Mouse (Mus musculus) ES-Bruce4 (cell line): ENCODE measurements around the gene Ankrd12. TPM values are rescaled to one million over a fixed set of nuclear protein-coding genes. Genes with fewer than 3 reads are reported as not detected.

Experiments used
- H3K27ac ChIP-seq: 2 replicates; pipeline ENCODE4 v1.5.1; 2012; ENCODE audit warnings: low read length, inconsistent platforms; ENCODE audit not compliant: insufficient read depth
- H3K27me3 ChIP-seq: 2 replicates; pipeline ENCODE4 v1.6.1; 2012; ENCODE audit warnings: mild to moderate bottlenecking, low read length, inconsistent platforms; ENCODE audit not compliant: control insufficient read depth, poor library complexity, insufficient read depth, severe bottlenecking
- H3K36me3 ChIP-seq: 2 replicates; pipeline ENCODE4 v1.6.1; 2012; ENCODE audit warnings: inconsistent platforms, mild to moderate bottlenecking, low read length, moderate library complexity; ENCODE audit not compliant: control insufficient read depth, poor library complexity, insufficient read depth, severe bottlenecking
- H3K4me1 ChIP-seq: one replicate; pipeline ENCODE4 v1.8.1; 2011; ENCODE audit warnings: low read length; ENCODE audit not compliant: control insufficient read depth, insufficient read depth
- H3K4me3 ChIP-seq: 2 replicates; pipeline ENCODE4 v1.5.1; 2011; ENCODE audit warnings: low read depth, mild to moderate bottlenecking, low read length
- H3K9ac ChIP-seq: 2 replicates; pipeline ENCODE4 v1.6.1; 2012; ENCODE audit warnings: low read depth, mild to moderate bottlenecking, inconsistent platforms; ENCODE audit not compliant: poor library complexity, severe bottlenecking
- H3K9me3 ChIP-seq: replicated peaks from 2 replicates; pipeline ENCODE4 v1.6.1; 2012; ENCODE audit warnings: mild to moderate bottlenecking, low read length, inconsistent platforms; ENCODE audit not compliant: control insufficient read depth, poor library complexity, insufficient read depth, severe bottlenecking
- CTCF ChIP-seq: IDR thresholded peaks from one replicate; pipeline ENCODE4 v1.8.1; 2011; ENCODE audit warnings: low read depth, low read length
- EP300 ChIP-seq: IDR thresholded peaks from 2 replicates; pipeline ENCODE4 v1.6.1; 2011; ENCODE audit warnings: low read depth, low read length; ENCODE audit not compliant: insufficient read depth
- POLR2A ChIP-seq: IDR thresholded peaks from one replicate; pipeline ENCODE4 v1.8.1; 2011; ENCODE audit warnings: low read length; ENCODE audit not compliant: insufficient read depth
- polyA plus RNA-seq: library from polyadenylated mRNA; stranded (reverse); fragments of >200 nt; gene quantifications from 2 replicates; pipeline ENCODE4 v1.2.4, GENCODE M21; 2011; ENCODE audit warnings: low read depth; ENCODE audit not compliant: missing spikeins, insufficient read depth, insufficient read length

Gene Ankrd12
- polyA plus RNA-seq, 1 experiment: 21.8 TPM

DNA sequence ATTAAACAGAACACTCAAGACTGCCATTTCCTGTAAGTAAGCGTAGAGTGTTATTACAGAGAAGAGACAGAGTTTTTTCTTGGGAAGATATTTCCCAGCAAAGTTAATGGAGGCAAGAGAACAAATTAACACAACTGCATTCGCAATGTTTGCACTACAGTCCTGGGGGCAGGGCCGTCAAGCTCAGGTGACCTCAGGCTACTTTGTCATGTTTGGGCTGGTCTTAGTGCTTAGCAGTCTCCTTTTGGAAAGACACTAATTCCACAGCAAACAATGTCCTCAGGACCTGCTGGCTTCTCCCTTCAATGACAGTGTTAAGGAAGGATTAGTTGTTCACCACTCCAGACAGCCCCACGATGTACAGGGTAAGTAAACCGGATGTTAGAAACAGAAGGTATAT lies 35.9 kb downstream of the Ankrd12 start:
- no peak overlapping the region for H3K27ac ChIP-seq
- no peaks in the 10 kb centered on the region for H3K27me3 ChIP-seq
- H3K4me1 ChIP-seq: no peaks in the 10 kb centered on the region
- peaks cover 2% of the 10 kb centered on the region; the same call in 1 of the 2 replicates for H3K36me3 ChIP-seq
- no peaks in the 10 kb centered on the region for H3K9me3 ChIP-seq
- H3K9ac ChIP-seq: no peak overlapping the region
- no peak overlapping the region for H3K4me3 ChIP-seq
- TF ChIP-seq EP300: no peak
- TF ChIP-seq CTCF: no peak
- TF ChIP-seq POLR2A: no peak

GRCm38 (mm10) chr17:66033239-66033638 lies 43.6 kb downstream of the Ankrd12 start:
- Histone ChIP-seq H3K27me3 (no peaks in the 10 kb centered on the region), H3K27ac (no peak overlapping the region), H3K9ac (no peak overlapping the region), H3K9me3 (no peaks in the 10 kb centered on the region), H3K4me1 (no peaks in the 10 kb centered on the region), H3K36me3 (no peaks in the 10 kb centered on the region), H3K4me3 (no peak overlapping the region)
- no peak for TF ChIP-seq EP300
- TF ChIP-seq POLR2A: no peak
- no peak for TF ChIP-seq CTCF

- no peaks in the 10 kb centered on the region for H3K27me3 ChIP-seq
- no peaks in the 10 kb centered on the region for H3K9me3 ChIP-seq
- no peak overlapping the region for H3K27ac ChIP-seq
- H3K36me3 ChIP-seq: no peaks in the 10 kb centered on the region
- TF ChIP-seq CTCF: no peak
- TF ChIP-seq POLR2A: no peak
- TF ChIP-seq EP300: no peak
- H3K4me1 ChIP-seq: no peaks in the 10 kb centered on the region
- no peak overlapping the region for H3K9ac ChIP-seq
- no peak overlapping the region for H3K4me3 ChIP-seq
Observed at GRCm38 (mm10) chr17:66031991-66032390, 44.9 kb downstream of the Ankrd12 start.

DNA sequence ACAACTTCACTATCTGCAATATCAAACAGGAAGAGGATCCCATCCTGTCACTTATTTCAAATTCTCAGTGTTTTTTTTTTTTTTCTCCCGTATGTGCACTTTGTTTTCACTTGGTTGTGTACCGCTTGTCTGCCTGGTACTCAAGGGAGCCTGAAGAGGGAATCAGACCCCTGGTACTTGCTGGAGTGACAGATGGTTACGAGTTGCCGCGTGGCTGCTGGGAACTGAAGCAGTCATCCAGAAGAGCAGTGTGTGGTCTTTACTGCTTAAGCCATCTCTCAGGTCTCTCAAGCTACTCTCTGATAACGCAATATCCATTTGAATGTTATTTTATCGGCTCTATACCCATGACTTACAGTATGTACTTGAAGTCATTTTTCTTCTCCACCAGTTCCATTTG lies 52.7 kb downstream of the Ankrd12 start:
- TF ChIP-seq EP300: no peak
- no peak for TF ChIP-seq CTCF
- no peak for TF ChIP-seq POLR2A
- Histone ChIP-seq H3K9me3 (no peaks in the 10 kb centered on the region), H3K36me3 (no peaks in the 10 kb centered on the region; the same call in 1 of the 2 replicates), H3K4me1 (no peaks in the 10 kb centered on the region), H3K27me3 (no peaks in the 10 kb centered on the region), H3K4me3 (no peak overlapping the region), H3K9ac (no peak overlapping the region), H3K27ac (no peak overlapping the region)

DNA sequence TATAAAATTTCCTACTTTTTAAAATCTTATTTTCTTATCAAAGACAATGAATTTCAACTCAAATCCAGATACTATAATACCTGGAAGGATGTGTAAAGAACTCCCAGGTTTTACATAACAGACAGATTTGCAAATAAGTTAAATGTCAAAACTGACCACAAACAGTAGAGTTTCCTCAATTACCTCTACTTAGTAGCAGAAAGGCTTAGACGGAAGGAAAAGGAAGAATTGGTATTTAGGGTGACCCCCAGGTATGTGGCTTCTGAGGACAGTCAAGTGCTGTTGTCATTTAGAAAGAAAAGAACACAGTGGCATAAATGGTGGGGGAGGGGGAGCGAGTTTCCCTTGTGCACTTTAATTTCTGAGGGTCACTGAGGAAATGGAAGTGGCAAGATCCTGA lies 65.1 kb downstream of the Ankrd12 start:
- Histone ChIP-seq H3K27me3 (no peaks in the 10 kb centered on the region), H3K9ac (no peak overlapping the region), H3K27ac (no peak overlapping the region), H3K9me3 (no peaks in the 10 kb centered on the region), H3K36me3 (no peaks in the 10 kb centered on the region), H3K4me3 (no peak overlapping the region), H3K4me1 (no peaks in the 10 kb centered on the region)
- TF ChIP-seq EP300 (no peak), POLR2A (no peak), CTCF (no peak)

GRCm38 (mm10) chr17:66007892-66008291 lies 69.0 kb downstream of the Ankrd12 start:
- H3K27me3 ChIP-seq: no peaks in the 10 kb centered on the region
- no peaks in the 10 kb centered on the region for H3K36me3 ChIP-seq
- H3K4me1 ChIP-seq: no peaks in the 10 kb centered on the region
- no peak overlapping the region for H3K27ac ChIP-seq
- H3K9ac ChIP-seq: no peak overlapping the region
- H3K9me3 ChIP-seq: no peaks in the 10 kb centered on the region
- TF ChIP-seq EP300 (no peak), POLR2A (no peak), CTCF (no peak)
- H3K4me3 ChIP-seq: no peak overlapping the region; the same call in 1 of the 2 replicates
